Mouse (Mus musculus) midbrain, embryonic 16.5 days (tissue): ENCODE measurements around the gene Dusp2. TPM values are rescaled to one million over a fixed set of nuclear protein-coding genes. Genes with fewer than 3 reads are reported as not detected.

Experiments used
- ATAC-seq: fragments of 200-750 bp; cut with Nextera tagmentation; 2 replicates; pipeline ENCODE4 v1.8.0; 2017; ENCODE audit warnings: moderate TSS enrichment
- H3K27ac ChIP-seq: fragments of 300-500 bp; sonication (generic); 2 replicates; pipeline ENCODE4 v1.5.1; 2014; ENCODE audit warnings: mild to moderate bottlenecking, low read length, mixed read lengths
- H3K27me3 ChIP-seq: fragments of 300-500 bp; sonication (generic); 2 replicates; pipeline ENCODE4 v1.6.1; 2014; ENCODE audit warnings: low read depth, low read length, mixed read lengths; ENCODE audit not compliant: control insufficient read depth, insufficient read depth
- H3K36me3 ChIP-seq: fragments of 300-500 bp; sonication (generic); 2 replicates; pipeline ENCODE4 v1.6.1; 2014; ENCODE audit warnings: mild to moderate bottlenecking, low read length, moderate library complexity, mixed read lengths; ENCODE audit not compliant: control insufficient read depth, insufficient read depth
- H3K4me1 ChIP-seq: fragments of 300-500 bp; sonication (generic); 2 replicates; pipeline ENCODE4 v1.6.1; 2014; ENCODE audit warnings: mild to moderate bottlenecking, low read length, mixed read lengths; ENCODE audit not compliant: control insufficient read depth, insufficient read depth
- H3K4me2 ChIP-seq: fragments of 300-500 bp; sonication (generic); 2 replicates; pipeline ENCODE4 v1.6.1; 2014; ENCODE audit warnings: mild to moderate bottlenecking, low read length, mixed read lengths
- H3K4me3 ChIP-seq: fragments of 300-500 bp; sonication (generic); 2 replicates; pipeline ENCODE4 v1.5.1; 2014; ENCODE audit warnings: low read depth, mild to moderate bottlenecking, low read length, moderate library complexity, mixed read lengths
- H3K9ac ChIP-seq: fragments of 300-500 bp; sonication (generic); 2 replicates; pipeline ENCODE4 v1.6.1; 2014; ENCODE audit warnings: low read depth, low read length, mixed read lengths
- H3K9me3 ChIP-seq: fragments of 300-500 bp; sonication (generic); replicated peaks from 2 replicates; pipeline ENCODE4 v1.6.1; 2014; ENCODE audit warnings: mild to moderate bottlenecking, low read length, mixed read lengths; ENCODE audit not compliant: control insufficient read depth, poor library complexity, severe bottlenecking
- WGBS: fragments of 180-500 bp; shearing (Covaris S2); extraction: QIAGEN DNeasy Blood & Tissue Kit; methylation state at CpG from one replicate; pipeline ENCODE4 v1.1.7; 2014; 5-methylcytosine and 5-hydroxymethylcytosine counted together
- polyA plus RNA-seq: library from polyadenylated mRNA; unstranded; fragments of >200 nt; fragmentation: Nextera tagmentation; extraction: Ambion mirVana; gene quantifications from 2 replicates; pipeline ENCODE4 v1.2.1, GENCODE M21; 2015

Dusp2 gene
- polyA plus RNA-seq, 1 experiment from 2014 or later = 15.6 TPM

GRCm38 (mm10) chr2:127307179-127307578 lies 28.8 kb upstream of the Dusp2 start:
- Histone ChIP-seq H3K4me3 (no peak overlapping the region), H3K4me2 (no peak overlapping the region), H3K27ac (no peak overlapping the region), H3K27me3 (no peaks in the 10 kb centered on the region), H3K36me3 (no peaks in the 10 kb centered on the region), H3K9ac (no peak overlapping the region), H3K9me3 (no peaks in the 10 kb centered on the region), H3K4me1 (no peaks in the 10 kb centered on the region)
- no peak for ATAC-seq
- WGBS = 50% methylated on average over 3 of the region's 3 CpGs

DNA sequence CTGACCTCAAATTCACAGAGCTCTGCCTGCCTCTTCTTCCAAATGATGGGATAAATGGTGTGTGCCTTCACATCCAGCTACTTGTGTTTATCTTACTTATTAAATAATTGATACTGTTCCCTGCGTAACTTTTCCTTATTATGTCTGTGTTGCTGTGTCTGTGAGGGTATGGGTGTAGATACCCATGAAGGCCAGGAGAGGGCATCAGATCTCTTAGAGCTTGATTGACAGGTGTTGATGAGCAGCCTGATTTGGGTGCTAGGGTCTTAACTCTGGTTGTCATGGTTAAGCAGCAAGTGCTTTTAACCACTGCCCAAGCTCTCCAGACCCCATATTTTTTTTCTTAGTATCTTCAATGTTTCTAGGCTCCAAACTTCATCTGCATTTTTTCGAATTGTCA lies 27.3 kb upstream of the Dusp2 start:
- WGBS = 88% methylated on average over 2 of the region's 2 CpGs

GRCm38 (mm10) chr2:127310246-127310645 lies 25.7 kb upstream of the Dusp2 start:
- no peak overlapping the region for H3K9ac ChIP-seq
- no peak overlapping the region for H3K4me2 ChIP-seq
- H3K9me3 ChIP-seq = no peaks in the 10 kb centered on the region
- H3K27ac ChIP-seq = no peak overlapping the region
- 48% methylated on average over 2 of the region's 2 CpGs for WGBS
- no peaks in the 10 kb centered on the region for H3K36me3 ChIP-seq
- no peak overlapping the region for H3K4me3 ChIP-seq
- H3K27me3 ChIP-seq = no peaks in the 10 kb centered on the region
- no peak for ATAC-seq
- H3K4me1 ChIP-seq = no peaks in the 10 kb centered on the region

More for the DNA sequence above, 27.3 kb upstream of the Dusp2 start:
- Histone ChIP-seq H3K9ac (no peak overlapping the region), H3K4me3 (no peak overlapping the region), H3K9me3 (no peaks in the 10 kb centered on the region), H3K4me1 (no peaks in the 10 kb centered on the region), H3K27me3 (no peaks in the 10 kb centered on the region), H3K4me2 (no peak overlapping the region), H3K36me3 (no peaks in the 10 kb centered on the region), H3K27ac (no peak overlapping the region)
- ATAC-seq = no peak

- Histone ChIP-seq H3K36me3 (no peaks in the 10 kb centered on the region), H3K4me1 (no peaks in the 10 kb centered on the region), H3K4me2 (no peak overlapping the region), H3K4me3 (no peak overlapping the region), H3K27me3 (no peaks in the 10 kb centered on the region), H3K27ac (no peak overlapping the region), H3K9ac (no peak overlapping the region), H3K9me3 (no peaks in the 10 kb centered on the region)
- no peak for ATAC-seq
- WGBS = 92% methylated on average over 7 of the region's 7 CpGs
Observed at GRCm38 (mm10) chr2:127310685-127311084, 25.3 kb upstream of the Dusp2 start.

- 94% methylated on average over 1 of the region's 1 CpGs for WGBS
- no peak overlapping the region for H3K27ac ChIP-seq
- H3K9me3 ChIP-seq = no peaks in the 10 kb centered on the region
Observed at GRCm38 (mm10) chr2:127311193-127311592, 24.8 kb upstream of the Dusp2 start.

DNA sequence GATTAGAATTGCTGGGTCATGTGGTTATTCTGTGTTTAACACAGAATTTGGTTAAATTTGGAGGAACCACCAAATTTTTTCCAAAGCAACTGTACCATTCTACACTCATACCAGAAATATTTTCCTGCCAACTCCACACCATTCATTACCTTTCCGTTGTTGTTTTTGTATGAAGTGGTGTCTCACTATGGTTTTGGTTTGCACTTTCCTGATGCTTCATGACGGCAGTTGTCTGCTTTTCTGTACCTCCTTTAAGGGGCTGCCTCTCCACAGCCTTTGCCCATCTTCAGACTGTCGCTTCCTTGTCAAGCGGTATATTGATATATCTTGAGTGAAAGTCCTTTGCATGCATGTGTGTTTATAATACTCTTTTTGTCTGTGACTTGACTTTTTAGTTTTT lies 23.2 kb upstream of the Dusp2 start:
- Histone ChIP-seq H3K27ac (no peak overlapping the region), H3K4me2 (no peak overlapping the region), H3K36me3 (no peaks in the 10 kb centered on the region), H3K27me3 (no peaks in the 10 kb centered on the region), H3K9me3 (no peaks in the 10 kb centered on the region), H3K4me1 (no peaks in the 10 kb centered on the region), H3K9ac (no peak overlapping the region), H3K4me3 (no peak overlapping the region)
- WGBS = 97% methylated on average over 4 of the region's 4 CpGs
- no peak for ATAC-seq

More at GRCm38 (mm10) chr2:127311193-127311592, 24.8 kb upstream of the Dusp2 start:
- Histone ChIP-seq H3K36me3 (no peaks in the 10 kb centered on the region), H3K27me3 (no peaks in the 10 kb centered on the region), H3K4me1 (no peaks in the 10 kb centered on the region), H3K4me3 (no peak overlapping the region), H3K9ac (no peak overlapping the region), H3K4me2 (no peak overlapping the region)
- no peak for ATAC-seq

- Histone ChIP-seq H3K4me3 (no peak overlapping the region), H3K27me3 (no peaks in the 10 kb centered on the region), H3K27ac (no peak overlapping the region), H3K36me3 (no peaks in the 10 kb centered on the region), H3K4me2 (no peak overlapping the region), H3K4me1 (no peaks in the 10 kb centered on the region), H3K9ac (no peak overlapping the region), H3K9me3 (no peaks in the 10 kb centered on the region)
- 37% methylated on average over 4 of the region's 4 CpGs for WGBS
- ATAC-seq = no peak
Observed at GRCm38 (mm10) chr2:127313878-127314277, 22.1 kb upstream of the Dusp2 start.

DNA sequence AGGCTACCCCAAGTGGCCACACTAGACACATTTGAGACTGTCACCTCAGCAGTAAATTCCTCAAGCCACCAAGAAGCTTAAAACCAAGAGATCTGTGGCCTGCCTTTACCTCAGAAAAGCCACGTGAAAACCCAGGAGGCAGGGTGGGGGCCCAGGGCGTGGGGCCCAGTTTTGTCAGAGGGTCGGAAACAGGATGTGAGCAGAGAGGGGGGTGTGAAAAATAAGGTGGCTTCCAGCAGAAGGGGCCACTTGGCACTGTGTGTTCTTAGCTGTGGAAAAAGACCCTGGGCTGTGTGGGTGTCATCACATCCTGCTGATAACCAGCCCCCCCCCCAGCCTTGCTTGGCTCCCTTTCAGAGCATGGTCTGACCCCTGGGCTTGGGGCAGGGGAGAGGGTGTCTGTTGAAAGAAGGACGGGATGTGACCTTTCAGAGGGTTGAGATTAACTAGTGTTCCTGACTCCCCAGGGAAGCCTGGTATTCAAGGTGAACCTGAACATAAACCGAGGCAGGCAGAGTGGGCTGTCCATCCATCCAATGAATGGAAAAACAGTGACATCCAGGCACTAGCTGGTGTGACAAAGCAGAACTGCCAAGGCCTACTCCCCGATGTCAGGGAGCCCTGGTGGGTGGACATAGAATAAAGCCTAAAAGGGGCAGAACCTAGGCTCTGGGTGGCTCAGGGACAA lies 21.3 kb upstream of the Dusp2 start:
- no peaks in the 10 kb centered on the region for H3K27me3 ChIP-seq
- no peak overlapping the region for H3K9ac ChIP-seq
- no peaks in the 10 kb centered on the region for H3K36me3 ChIP-seq
- no peaks in the 10 kb centered on the region for H3K9me3 ChIP-seq
- H3K27ac ChIP-seq = no peak overlapping the region
- no peak for ATAC-seq
- no peak overlapping the region for H3K4me2 ChIP-seq
- H3K4me3 ChIP-seq = no peak overlapping the region
- no peaks in the 10 kb centered on the region for H3K4me1 ChIP-seq
- 79% methylated on average over 6 of the region's 6 CpGs for WGBS

GRCm38 (mm10) chr2:127315155-127315470 lies 20.8 kb upstream of the Dusp2 start:
- H3K36me3 ChIP-seq = no peaks in the 10 kb centered on the region
- H3K9me3 ChIP-seq = no peaks in the 10 kb centered on the region
- H3K4me2 ChIP-seq = no peak overlapping the region
- H3K27me3 ChIP-seq = no peaks in the 10 kb centered on the region
- H3K9ac ChIP-seq = no peak overlapping the region
- ATAC-seq = no peak
- H3K4me1 ChIP-seq = no peaks in the 10 kb centered on the region
- no peak overlapping the region for H3K27ac ChIP-seq
- 90% methylated on average over 1 of the region's 1 CpGs for WGBS
- H3K4me3 ChIP-seq = no peak overlapping the region
